Mouse (Mus musculus) testis, adult 2 months (tissue): ENCODE data around the gene C1ql3.

Experiments
- CTCF ChIP-seq: fragments of 200-500 bp; IDR thresholded peaks from 2 replicates; pipeline ENCODE4 v1.5.1; 2012; ENCODE audit warnings: low read depth, mild to moderate bottlenecking, inconsistent platforms, low read length, moderate library complexity; ENCODE audit not compliant: control insufficient read depth, insufficient read depth, insufficient replicate concordance
- POLR2A ChIP-seq: fragments of 200-500 bp; IDR thresholded peaks from 2 replicates; pipeline ENCODE4 v1.6.1; 2012; ENCODE audit warnings: low read depth, mild to moderate bottlenecking, inconsistent platforms, low read length, moderate library complexity; ENCODE audit not compliant: control insufficient read depth

GRCm38 (mm10) chr2:13011472-13011871 lies at the start of gene C1ql3:
- TF ChIP-seq POLR2A (no peak), CTCF (no peak)
